Mouse (Mus musculus) cerebellum, adult 2 months (tissue): Measurements from ENCODE around the gene Ddb2.

Experiments
- CTCF ChIP-seq: fragments of 200-500 bp; IDR thresholded peaks from 2 replicates; pipeline ENCODE4 v1.5.1; 2011; ENCODE audit warnings: low read depth, mild to moderate bottlenecking, control low read depth, low read length, moderate library complexity, borderline replicate concordance; ENCODE audit not compliant: insufficient read depth
- POLR2A ChIP-seq: fragments of 200-500 bp; IDR thresholded peaks from 2 replicates; pipeline ENCODE4 v1.6.1; 2011; ENCODE audit warnings: low read length, control low read depth, borderline replicate concordance; ENCODE audit not compliant: insufficient read depth

- TF ChIP-seq POLR2A = no peak
- no peak for TF ChIP-seq CTCF
Measured at GRCm38 (mm10) chr2:91186208-91186607, 50.6 kb downstream of the Ddb2 start.
